Comparison of ENCODE assay signal across 9 mouse cellular contexts in the genomic region with DNA sequence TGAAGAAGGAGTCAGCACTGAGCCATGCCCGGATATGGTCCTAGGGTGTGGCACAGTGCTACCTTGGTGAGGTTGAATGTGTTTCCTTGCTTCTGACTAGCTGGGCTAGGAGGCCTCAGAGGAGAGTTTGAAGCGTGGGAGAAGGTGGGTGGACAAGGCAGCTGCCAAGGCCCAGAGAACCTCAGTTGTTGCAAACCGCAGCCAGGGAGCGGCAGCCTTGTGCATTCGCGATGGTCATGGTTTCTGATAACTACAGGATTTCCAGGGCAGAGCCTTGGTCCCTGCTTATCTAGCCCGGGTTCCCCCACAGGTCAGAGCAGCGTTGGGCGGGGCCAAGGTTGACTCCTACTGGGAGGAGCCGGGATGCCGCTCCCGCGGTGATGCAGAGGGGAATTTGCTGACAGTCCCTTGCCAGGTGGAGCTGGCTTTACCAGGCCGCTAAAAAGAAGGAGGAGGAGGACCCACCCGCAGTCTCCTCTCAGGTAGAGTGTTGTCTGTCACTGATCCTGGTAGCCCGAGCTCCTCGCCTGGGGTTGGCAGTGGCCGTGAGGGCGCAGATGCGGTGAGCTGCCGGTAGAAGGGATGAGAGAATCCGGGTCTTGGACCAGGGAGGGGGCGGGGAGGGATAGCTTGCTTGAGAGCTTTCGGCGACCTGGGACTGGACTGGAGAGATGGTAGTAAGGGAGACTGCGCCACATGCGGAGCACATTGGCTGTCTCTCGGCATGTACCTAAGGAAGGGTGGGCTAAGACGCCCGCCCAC. TPM values are rescaled to one million over a fixed set of nuclear protein-coding genes. Genes with fewer than 3 reads are reported as not detected.
A peak's percentile ranks its signal among the peaks of the same experiment; 100 is the strongest.
DNase-seq lines count a peak whose midpoint lies in the region; ATAC-seq lines count a peak whose summit lies in the region.
"Had no signal": no experiment of that assay in that cellular context is flagged by ENCODE, and none has a peak within 500 bp of the region (broad histone marks: within the 10 kb centered on the region; RNA-seq: fewer than 3 reads in every experiment).

No protein-coding gene starts in this region.

- H3K27me3 ChIP-seq in heart, embryonic 10.5 days (ENCODE audit: insufficient read depth, poor library complexity, severe bottlenecking) = peaks cover 56% of the 10 kb centered on the region
- H3K27me3 ChIP-seq in forebrain, embryonic 12.5 days = peaks cover 43% of the 10 kb centered on the region
- H3K27me3 ChIP-seq in intestine, embryonic 14.5 days (replicated peaks; ENCODE audit: control insufficient read depth, insufficient read depth, low read length) = peaks cover 23% of the 10 kb centered on the region
- H3K27me3 ChIP-seq in liver, embryonic 12.5 days (replicated peaks) = peaks cover 76% of the 10 kb centered on the region

- peaks cover 10% of the 10 kb centered on the region for H3K4me1 ChIP-seq in heart, embryonic 10.5 days
- peaks cover 8% of the 10 kb centered on the region for H3K4me1 ChIP-seq in forebrain, embryonic 12.5 days
- peaks cover 3% of the 10 kb centered on the region; the same call in 1 of the 2 replicates for H3K4me1 ChIP-seq in intestine, embryonic 14.5 days (replicated peaks; ENCODE audit: control insufficient read depth, insufficient read depth, low read length)
- peaks cover 9% of the 10 kb centered on the region for H3K4me1 ChIP-seq in liver, embryonic 12.5 days
- H3K4me1 ChIP-seq: liver, embryonic 15.5 days had no signal

- H3K9me3 ChIP-seq in heart, embryonic 10.5 days = no peaks in the 10 kb centered on the region
- no peaks in the 10 kb centered on the region for H3K9me3 ChIP-seq in forebrain, embryonic 12.5 days
- H3K9me3 ChIP-seq in intestine, embryonic 14.5 days (ENCODE audit: control insufficient read depth, low read length) = no peaks in the 10 kb centered on the region
- H3K9me3 ChIP-seq in liver, embryonic 12.5 days (replicated peaks) = no peaks in the 10 kb centered on the region
- H3K9me3 ChIP-seq: liver, embryonic 15.5 days had no signal

- H3K9ac ChIP-seq in forebrain, embryonic 12.5 days = peak overlapping the region; percentile 46
- H3K9ac ChIP-seq in intestine, embryonic 14.5 days (ENCODE audit: low read length) = no peak overlapping the region
- H3K9ac ChIP-seq in liver, embryonic 12.5 days = no peak overlapping the region
- H3K9ac ChIP-seq: liver, embryonic 15.5 days had no signal

- no peak for DNase-seq in heart, embryonic 10.5 days (ENCODE audit: low spot score)
- DNase-seq in heart, adult 9 months (ENCODE audit: low spot score in 2 of 2) = no peak
- DNase-seq in c-Kit-positive CD71-positive TER-119-positive erythroid progenitor cells, embryonic 14.5 days (ENCODE audit: low spot score) = peak; percentile 21
- peak; percentile 55 for DNase-seq in intestine, embryonic 14.5 days (ENCODE audit: low spot score)
- peak; percentile 57 to 66 for DNase-seq in right cerebral cortex, postnatal 36 days (ENCODE audit: low spot score in 2 of 2)
- no peak for DNase-seq in spleen, postnatal 14 days (ENCODE audit: low spot score in 2 of 2)

- no peak overlapping the region for H3K27ac ChIP-seq in heart, embryonic 10.5 days
- H3K27ac ChIP-seq in forebrain, embryonic 12.5 days = no peak overlapping the region
- H3K27ac ChIP-seq in intestine, embryonic 14.5 days (ENCODE audit: low read depth) = no peak overlapping the region
- no peak overlapping the region for H3K27ac ChIP-seq in liver, embryonic 12.5 days
- H3K27ac ChIP-seq: liver, embryonic 15.5 days had no signal

- H3K4me2 ChIP-seq in forebrain, embryonic 12.5 days = peak overlapping the region; percentile 71
- H3K4me2 ChIP-seq in intestine, embryonic 14.5 days (ENCODE audit: low read length) = peak overlapping the region; percentile 38
- H3K4me2 ChIP-seq in liver, embryonic 12.5 days = peak overlapping the region; percentile 35; the same call in 1 of the 2 replicates
- H3K4me2 ChIP-seq: liver, embryonic 15.5 days had no signal

- no peaks in the 10 kb centered on the region for H3K36me3 ChIP-seq in heart, embryonic 10.5 days
- H3K36me3 ChIP-seq in forebrain, embryonic 12.5 days (replicated peaks) = no peaks in the 10 kb centered on the region
- H3K36me3 ChIP-seq in intestine, embryonic 14.5 days (ENCODE audit: control insufficient read depth, insufficient read depth, low read length) = no peaks in the 10 kb centered on the region
- H3K36me3 ChIP-seq in liver, embryonic 12.5 days = no peaks in the 10 kb centered on the region
- H3K36me3 ChIP-seq: liver, embryonic 15.5 days had no signal

- peak overlapping the region; percentile 46 for H3K4me3 ChIP-seq in heart, embryonic 10.5 days
- H3K4me3 ChIP-seq in forebrain, embryonic 12.5 days (replicated peaks) = peak overlapping the region; percentile 38
- no peak overlapping the region; the same call in 1 of the 2 replicates for H3K4me3 ChIP-seq in intestine, embryonic 14.5 days (ENCODE audit: low read depth, low read length)
- H3K4me3 ChIP-seq in liver, embryonic 12.5 days = no peak overlapping the region
- H3K4me3 ChIP-seq: liver, embryonic 15.5 days had no signal

- 3% methylated on average over 30 of the region's 30 CpGs for WGBS in heart, embryonic 10.5 days
- WGBS in forebrain, embryonic 12.5 days = 4% methylated on average over 30 of the region's 30 CpGs
- WGBS in intestine, embryonic 14.5 days = 3% methylated on average over 30 of the region's 30 CpGs
- 7% methylated on average over 30 of the region's 30 CpGs for WGBS in liver, embryonic 12.5 days (ENCODE audit: insufficient replicate concordance)

- ATAC-seq in forebrain, embryonic 12.5 days (ENCODE audit: low FRiP score) = peak; percentile 58
- 0 out of 2 replicates have a peak, but pooled peaks have one; percentile 36 for ATAC-seq in intestine, embryonic 14.5 days (replicated peaks; ENCODE audit: low FRiP score, low TSS enrichment, low read depth)
- ATAC-seq in liver, embryonic 12.5 days = peak; percentile 49

RNA-seq across cellular contexts. Expression of gene Tmem63c, which starts 5.2 kb away (rescaled TPM):
- polyA plus RNA-seq in heart, embryonic 10.5 days (2016; fragmentation: Nextera tagmentation; extraction: Ambion mirVana) = 0.10 TPM in 1 of 2 replicates, not detected in the other
- polyA plus RNA-seq in forebrain, embryonic 12.5 days (2016; fragmentation: Nextera tagmentation; extraction: Ambion mirVana) = 1.5 and 1.6 TPM in 2 replicates
- 0.62 and 1.0 TPM in 2 replicates for polyA plus RNA-seq in intestine, embryonic 14.5 days (2014; fragmentation: Nextera tagmentation; extraction: Ambion mirVana)
- not detected in 2 replicates for polyA plus RNA-seq in liver, embryonic 12.5 days (2016; fragmentation: Nextera tagmentation; extraction: Ambion mirVana)
- polyA plus RNA-seq: liver, embryonic 15.5 days had no signal

RNA-seq across cellular contexts. Expression of gene Zdhhc22, which starts 36.1 kb away (rescaled TPM):
- not detected in 2 replicates for polyA plus RNA-seq in heart, embryonic 10.5 days (2016; fragmentation: Nextera tagmentation; extraction: Ambion mirVana)
- polyA plus RNA-seq in forebrain, embryonic 12.5 days (2016; fragmentation: Nextera tagmentation; extraction: Ambion mirVana) = 1.1 and 1.6 TPM in 2 replicates
- polyA plus RNA-seq in intestine, embryonic 14.5 days (2014; fragmentation: Nextera tagmentation; extraction: Ambion mirVana) = 0.15 and 0.56 TPM in 2 replicates
- not detected in 2 replicates for polyA plus RNA-seq in liver, embryonic 12.5 days (2016; fragmentation: Nextera tagmentation; extraction: Ambion mirVana)

Comparison
In these comparisons a context has a peak if more than half of its experiments do, and no peak if none do; other contexts are left out.
1. DNase-seq: peak in c-Kit-positive CD71-positive TER-119-positive erythroid progenitor cells, embryonic 14.5 days (single experiment), intestine, embryonic 14.5 days (single experiment) and right cerebral cortex, postnatal 36 days (2 of 2); none in heart, embryonic 10.5 days (single experiment), heart, adult 9 months (0 of 2) and spleen, postnatal 14 days (0 of 2).
2. H3K4me3 ChIP-seq: peak in heart, embryonic 10.5 days (single experiment) and forebrain, embryonic 12.5 days (single experiment); none in intestine, embryonic 14.5 days (single experiment) and liver, embryonic 12.5 days (single experiment).
3. Peak in every context shown above with its lines, with median percentiles within 50 percentile points of each other: ATAC-seq and H3K4me2 ChIP-seq.